Mouse (Mus musculus): Measurements from ENCODE around the gene Txnl4b.
A peak's percentile ranks its signal among the peaks of the same experiment; 100 is the strongest.

The Txnl4b gene

DNA sequence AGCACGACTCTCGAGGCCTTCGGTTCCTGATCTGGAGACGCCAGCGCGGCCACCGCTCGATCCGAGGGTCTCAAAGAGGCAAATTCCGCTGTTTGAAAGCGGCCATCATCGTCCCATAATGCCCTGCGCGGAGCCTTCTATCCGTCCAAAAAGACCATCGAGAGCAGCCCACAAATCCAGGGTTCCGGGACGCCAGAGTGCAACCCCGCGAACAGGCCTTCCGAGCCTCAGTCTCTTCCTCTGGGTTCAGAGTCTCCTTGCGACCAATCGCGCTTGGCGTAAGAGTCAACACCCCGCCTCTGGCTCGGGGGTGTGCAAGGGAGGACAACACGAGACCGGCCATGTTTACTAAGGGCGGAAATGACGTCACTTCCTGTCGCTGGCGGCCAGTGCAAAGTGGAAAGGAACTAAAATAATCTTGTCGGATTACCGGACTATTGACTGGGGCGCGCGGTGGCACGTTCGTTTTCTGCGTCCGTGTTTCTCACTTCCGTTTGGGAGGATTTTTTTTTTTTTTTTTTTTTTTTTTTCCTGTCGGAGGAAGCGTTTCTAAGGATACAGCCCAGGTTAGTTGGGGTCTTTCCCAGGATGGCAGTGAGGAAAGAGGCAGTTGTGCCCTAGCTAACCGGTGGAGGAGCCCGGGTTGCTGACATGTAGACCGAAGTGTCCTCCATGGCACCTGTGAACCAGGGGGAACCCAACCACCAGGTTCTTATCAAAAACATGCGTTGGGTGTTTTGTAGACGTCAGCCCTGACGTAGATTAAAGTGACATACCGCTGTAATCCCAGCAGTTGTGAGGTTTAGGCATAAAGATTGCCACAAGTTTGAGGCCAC, at the start of gene Txnl4b, which contains the start of gene Dhx38:
TSS of gene Txnl4b (plus strand) at position 395 of the 836 bp plus-strand sequence.
TSS of gene Dhx38 (minus strand) at position 364 of the 836 bp plus-strand sequence.
- DNase-seq: peak; percentile 97 to 98

DNA sequence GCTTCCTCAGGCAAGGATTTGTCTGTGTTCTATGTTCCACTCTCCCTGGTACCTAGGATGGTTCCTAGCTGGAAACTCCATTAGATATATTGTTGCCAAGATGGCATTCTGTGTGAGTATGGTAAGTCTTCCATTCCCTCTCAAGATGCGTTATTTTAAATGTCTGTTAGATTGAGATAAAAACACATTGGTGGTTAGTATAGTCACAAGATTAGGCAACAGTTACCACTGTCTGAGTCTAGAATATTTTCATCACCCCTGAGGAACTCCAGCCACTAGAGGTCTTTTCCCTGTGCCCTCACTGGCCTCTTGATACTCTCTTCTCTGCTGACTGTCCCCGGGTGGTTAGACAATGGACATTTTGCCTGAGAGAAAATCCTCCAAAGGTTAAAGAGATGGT, 41.7 kb upstream of the Txnl4b start:
- no peak for DNase-seq

DNA sequence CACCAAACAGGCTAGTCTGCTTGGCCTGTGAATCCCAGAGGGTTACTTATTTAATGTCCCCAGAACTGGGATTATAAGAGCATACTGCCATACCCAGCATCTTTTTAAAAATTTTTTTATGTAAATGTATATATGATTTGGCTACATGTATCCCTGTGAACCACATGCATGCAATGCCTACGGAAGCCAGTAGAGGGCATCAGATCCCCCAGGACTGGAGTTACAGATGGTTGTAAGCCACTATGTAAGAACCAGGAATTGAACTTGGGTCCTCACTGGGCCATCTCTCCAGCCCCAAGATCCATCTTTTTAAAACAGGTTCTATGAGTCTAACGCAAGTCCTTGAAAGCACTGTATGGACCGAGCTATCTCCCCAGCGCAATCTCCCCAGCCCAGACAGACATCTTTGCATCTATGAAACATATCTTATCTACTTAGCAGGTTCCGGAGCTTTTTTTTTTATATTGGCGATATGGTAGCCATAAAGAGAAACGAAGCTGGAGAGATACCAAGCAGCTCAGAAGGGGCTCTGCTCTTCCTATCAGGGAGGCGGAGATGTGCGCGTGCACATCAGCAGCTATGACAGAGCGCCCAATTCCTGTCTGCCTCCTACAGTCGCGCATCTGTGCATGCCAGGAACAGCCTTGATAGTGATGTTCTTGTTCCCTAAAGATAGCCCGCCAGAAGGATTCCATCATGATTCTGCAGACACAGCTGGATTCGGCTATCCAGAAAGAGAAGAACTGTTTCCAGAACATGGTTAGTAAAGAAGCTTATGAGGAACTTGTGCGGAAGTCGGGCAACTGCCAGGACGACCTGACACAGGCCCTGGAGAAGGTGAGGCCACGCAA, 30.3 kb upstream of the Txnl4b start:
- peak; percentile 41 to 52 for DNase-seq

DNA sequence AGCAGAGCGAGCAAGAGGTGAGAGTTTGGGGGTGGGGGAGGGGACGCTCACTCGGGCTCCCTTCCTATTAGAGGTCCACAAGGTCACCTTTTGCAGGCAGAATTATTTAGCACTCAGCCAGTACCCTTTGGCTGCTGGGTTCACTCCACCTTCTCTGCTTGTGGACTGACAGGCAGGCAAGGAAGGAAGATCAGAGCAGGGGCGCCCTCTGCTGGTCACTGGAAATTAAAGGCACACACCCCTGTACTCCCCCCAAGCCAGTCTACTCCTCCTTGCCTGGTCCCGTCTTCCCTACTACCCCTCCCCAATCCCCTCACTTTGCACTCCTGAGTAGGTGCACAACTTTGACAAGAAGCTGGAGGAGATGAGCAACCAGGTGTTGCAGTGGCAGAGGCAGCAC, 29.0 kb upstream of the Txnl4b start:
- peak; percentile 56 to 69 for DNase-seq

DNA sequence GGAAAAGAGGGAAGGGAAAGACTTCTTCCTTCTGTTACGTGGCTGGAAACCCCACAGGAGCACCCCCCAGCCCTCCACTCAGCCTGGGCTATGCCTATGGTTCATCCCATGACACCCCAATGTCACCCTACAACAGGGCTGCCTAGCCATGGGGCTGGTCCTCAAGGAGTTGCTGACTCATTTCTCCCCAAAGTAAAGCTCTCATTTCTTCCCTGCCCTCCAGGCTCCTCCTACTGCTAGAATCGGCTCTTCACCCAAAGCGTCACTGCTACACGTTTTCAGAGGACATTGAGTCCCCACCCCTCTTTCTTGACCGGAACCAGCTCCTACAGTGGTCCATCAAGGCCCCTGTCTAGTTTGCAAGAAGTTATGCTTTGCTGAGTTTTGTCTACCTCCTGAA, 23.5 kb upstream of the Txnl4b start:
- no peak for DNase-seq

DNA sequence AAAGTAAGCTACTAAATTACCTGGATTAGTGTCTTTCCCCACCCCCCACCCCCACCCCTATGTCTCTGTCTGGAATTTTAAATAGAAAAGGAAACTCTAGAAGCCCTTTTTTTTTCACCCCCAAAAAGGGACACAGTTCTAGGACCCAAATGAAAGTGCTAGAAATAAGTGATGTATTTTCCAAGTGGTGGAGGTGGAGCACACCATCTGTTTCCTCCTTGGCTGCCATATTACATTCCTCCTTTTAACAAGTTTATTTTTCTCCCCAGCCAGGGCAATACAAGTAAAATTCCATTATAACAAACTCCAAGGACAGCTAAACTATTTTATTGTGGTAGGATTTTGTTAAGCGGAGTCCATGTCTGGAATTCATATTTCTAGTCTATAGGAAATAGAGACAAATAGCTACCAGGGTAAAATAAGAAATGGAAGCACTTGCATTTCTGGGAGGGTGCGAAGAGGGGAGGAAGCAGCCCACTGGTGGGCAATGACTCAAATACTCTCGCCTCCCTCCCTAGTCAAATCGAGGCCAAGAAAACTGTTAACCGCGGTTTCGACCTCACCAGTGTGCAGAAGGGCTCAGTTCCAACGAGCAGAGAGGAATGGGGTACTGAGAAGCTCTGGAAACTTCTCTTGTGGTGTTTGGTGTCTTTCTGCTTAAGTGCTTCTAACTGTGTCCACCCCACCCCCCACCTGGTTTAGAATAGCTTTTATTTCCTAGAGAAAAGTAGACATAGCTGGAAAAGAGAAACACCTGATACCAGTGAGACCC, 22.8 kb upstream of the Txnl4b start:
- DNase-seq: no peak

DNA sequence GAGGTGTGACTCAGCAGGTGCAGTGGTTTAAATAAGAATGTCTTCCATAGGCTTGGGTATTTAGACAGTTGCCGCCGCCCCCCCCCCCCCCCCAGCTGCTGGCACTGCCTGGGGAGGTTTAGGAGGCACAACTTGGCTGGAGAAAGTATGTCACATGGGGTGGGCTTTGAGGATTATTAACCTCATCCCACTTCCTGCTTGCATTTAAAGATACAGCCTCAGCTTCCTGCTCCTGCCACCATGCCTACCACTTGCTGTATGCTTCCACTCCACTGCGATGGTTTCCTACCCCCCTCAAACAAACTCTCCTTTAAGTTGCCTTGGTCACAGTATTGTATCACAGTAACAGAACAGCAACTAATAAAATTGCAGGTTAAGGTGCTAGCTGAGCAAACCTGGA, 21.6 kb upstream of the Txnl4b start:
- DNase-seq: no peak

DNA sequence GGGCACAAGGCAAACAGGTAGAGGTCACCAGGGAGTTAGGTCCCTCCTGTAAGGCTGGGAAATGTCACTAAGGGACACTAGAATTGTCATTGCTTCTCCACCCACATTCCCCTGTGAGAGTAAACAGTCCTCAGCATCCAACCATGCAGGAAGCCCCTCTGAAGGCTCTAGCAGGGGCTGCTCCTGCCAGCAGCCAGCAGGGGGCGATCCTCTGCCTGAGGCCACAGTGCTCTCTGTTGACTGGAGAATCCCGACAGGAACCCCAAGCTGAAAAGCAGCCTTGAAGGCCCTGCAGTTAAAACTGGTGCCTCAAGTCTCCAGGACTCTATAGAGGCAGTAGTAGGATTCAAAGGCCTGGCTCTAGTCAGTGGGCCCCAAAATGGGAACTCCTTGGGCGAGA, 14.0 kb upstream of the Txnl4b start:
- DNase-seq: peak in 1 of 2 experiments; percentile 21

DNA sequence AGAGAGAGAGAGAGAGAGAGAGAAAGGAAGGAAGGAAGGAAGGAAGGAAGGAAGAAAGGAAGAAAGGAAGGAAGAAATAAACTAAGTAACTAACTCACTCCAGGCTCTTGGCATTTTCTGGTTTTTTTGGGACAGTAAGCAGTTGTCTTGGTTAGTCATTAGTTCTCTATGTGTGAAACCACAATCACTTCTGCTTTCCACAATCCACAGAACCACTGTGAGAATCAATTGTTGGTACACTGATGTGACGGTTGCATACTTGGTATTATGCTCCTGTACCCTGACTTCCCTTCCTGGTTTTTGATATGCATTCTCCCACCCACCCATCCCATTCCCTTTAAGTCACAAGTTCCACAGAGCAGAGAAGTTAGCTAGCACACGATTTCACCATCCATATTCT, 1.8 kb upstream of the Txnl4b start:
- no peak for DNase-seq

DNA sequence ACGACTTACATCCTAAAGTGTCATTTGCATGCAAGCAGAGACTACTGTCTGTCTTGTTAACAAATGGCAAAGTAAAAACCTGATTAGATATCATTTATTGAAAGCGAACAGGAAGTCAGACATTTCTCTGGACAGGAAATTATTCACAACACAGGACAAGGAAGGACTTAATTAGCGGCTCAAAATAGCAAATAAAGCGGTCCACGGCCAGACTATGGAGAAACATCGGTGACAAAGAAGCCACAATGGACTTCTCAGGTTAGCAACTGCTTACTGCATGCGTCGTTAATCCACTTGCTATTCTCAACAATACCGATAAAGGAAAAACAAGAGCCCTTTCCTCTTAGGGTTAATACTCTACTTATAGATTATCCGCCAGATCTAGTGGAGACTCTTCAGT, 926 bp upstream of the Txnl4b start:
- DNase-seq: no peak

DNA sequence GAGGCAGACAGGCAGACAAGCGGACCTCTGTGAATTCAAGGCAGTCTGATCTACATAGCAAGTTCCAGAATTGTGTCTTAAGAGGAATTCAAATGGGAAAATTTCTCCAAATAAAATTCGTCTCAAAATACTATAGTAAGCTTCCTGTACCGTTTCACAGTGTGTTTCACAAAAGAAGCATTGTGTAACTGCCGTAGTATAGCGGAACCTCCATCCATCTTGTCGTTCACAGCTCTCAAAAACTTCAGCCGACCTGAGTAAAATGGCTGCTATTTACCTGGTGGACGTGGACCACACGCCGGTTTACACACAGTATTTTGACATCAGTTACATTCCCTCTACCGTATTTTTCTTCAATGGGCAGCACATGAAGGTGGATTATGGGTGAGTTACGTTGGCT, 5.4 kb downstream of the Txnl4b start:
- DNase-seq: no peak

DNA sequence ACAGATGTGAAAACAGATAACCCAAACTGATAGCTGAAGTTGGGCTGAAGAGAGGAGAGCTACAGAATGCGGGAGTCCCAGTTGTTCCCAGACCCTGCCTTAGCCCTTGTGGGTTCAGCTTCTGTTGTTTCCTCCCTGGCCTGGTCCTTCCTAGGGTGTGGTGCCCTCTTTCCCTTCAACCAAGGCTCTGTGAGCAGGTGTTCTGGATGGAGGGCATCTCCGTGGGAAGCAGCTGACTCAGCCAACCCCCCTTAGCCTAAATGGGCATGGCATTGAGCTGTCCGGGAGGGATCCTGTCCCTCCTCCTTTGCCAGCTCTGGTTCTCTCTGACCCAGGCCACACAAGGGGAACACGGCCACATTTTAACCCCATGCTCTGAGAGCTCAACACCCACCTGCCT, 10.6 kb downstream of the Txnl4b start:
- DNase-seq: no peak

DNA sequence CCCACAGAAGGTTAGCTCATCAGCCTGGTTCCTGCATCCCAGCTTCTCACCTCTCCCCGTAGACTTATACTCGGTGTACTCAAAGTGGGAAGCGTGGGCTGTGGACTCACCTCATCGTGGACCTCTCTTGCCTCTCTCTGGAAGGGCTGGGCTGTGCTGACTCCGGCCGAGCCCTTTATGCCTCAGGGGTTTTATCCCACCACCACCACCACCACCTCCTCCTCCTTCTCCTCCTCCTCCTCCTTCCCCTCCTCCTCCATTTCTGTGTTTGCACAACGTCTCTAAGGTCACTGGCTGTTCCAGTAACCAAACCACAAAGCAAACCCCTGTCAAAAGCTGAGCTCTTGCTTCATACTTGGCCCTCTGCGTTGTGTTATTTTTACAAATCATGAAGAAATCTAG, 13.2 kb downstream of the Txnl4b start, which contains the start of gene Hp:
TSS of gene Hp (minus strand) at position 273 of the 402 bp plus-strand sequence.
- DNase-seq: no peak

DNA sequence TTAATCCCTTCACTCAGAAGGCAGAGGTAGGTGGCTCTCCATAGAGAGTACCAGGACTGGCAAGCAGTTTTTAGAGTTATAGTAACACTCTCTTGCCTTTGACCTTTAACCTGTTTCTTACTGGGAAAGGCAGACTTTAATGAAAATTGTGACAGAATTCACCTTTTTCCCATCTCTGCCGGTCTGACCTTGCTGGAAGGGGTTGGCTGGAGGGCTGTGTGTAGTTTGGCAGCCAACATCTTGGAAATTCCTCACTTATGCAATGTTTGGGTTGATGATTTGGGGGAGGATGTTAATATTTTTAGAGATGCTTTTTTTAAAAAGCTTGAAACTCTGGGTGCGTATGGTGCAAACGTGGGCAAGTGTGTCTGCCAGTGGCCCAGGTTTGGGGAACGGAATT, 18.6 kb downstream of the Txnl4b start:
- DNase-seq: no peak

DNA sequence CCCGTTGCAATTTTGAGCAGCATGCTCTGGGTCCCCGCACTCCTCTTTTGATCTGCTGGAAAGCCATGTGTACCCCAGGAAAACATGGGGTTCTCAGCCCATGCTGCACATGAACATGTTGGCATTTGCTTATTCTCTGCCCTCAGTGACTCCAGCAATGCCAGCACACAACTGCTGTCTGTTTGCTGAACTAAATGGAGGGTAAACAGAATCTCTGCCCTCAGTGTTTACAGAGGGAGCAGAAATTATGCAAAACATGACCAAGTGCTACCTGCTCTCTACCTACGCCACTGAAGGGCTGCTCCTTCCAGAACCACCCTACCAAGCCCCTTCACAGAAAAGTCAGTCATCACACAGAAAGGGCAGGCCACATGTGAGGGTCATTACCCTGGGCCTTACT, 19.1 kb downstream of the Txnl4b start:
- DNase-seq: no peak

DNA sequence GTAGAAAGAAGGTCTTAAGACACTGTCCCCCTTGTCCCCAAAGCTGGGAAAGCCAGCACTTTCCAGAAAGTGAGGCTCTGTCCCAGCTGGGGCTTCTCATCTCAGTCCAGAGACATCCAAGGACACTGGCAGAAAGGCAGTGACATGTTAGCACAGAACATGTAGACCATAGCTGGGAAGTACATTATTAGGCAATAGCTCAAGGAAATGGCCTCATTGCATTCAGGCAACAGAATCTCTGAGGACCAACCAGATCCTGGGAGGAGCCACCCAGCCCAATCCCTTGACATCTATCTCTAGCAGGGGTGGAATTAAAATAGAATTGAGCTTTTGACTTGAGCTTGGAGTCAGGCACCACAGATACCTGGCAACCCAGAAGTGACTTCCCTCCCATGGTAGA, 20.0 kb downstream of the Txnl4b start:
- DNase-seq: no peak

DNA sequence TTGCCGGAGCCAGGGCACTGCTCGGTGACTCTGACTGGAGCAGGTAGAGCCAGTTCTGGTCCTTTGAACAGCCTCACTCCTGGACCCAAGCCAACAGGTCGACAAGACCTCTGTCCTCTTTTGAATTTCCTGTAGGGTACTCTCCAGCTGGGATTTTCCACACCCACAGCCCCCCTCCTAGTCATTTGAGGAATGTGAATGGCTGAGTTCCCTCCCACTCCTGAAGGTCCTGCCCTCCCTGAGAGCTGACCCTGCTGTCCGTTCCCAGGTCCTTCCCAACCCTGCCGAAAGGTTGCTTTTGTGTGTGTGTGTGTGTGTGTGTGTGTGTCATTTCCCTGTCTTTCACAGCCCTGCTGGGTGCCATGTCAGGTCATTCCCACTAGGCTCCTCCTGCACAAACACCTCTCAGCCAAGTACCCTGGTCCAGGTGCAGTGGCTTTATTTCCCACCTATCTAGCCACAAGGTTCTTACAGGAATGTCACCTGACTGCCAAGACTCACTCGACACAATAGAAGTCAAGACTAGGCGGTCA, 21.3 kb downstream of the Txnl4b start:
- no peak for DNase-seq

DNA sequence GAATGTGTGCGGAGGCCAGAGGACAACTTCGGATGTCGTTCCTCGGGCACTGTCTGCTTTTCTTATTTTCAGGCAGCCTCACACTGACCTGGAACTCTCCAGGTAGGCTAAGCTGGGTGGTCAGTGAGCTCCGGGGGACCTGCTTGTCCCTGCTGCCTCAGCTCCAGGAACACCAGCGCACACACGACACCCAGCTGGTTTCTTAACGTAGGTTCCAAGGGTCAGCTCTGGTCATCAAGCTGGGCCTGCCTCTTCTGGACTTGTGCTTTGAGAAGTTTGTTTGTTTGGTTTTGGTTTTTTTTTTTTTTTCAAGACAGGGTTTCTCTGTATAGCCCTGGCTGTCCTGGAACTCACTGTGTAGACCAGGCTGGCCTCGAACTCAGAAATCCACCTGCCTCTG, 25.2 kb downstream of the Txnl4b start:
- DNase-seq: no peak

DNA sequence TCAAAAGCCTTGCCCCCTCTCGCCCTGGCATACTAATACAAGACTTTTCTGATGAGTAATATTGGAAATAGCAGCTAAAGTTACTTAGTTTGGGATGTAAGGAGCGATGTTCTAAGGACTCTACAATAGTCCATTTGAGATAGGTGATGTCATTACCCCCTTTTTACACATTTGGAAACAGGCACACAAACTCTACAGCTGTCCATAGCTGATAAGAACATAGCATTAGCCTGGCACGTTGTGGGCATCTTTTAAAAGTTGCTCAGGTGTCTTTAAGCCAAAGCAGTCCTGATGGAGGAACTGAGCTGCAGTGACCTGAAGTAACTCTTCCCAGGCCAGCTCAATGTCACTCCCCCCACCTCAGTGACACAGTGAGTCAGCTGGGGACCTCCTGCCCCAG, 25.7 kb downstream of the Txnl4b start:
- no peak for DNase-seq

DNA sequence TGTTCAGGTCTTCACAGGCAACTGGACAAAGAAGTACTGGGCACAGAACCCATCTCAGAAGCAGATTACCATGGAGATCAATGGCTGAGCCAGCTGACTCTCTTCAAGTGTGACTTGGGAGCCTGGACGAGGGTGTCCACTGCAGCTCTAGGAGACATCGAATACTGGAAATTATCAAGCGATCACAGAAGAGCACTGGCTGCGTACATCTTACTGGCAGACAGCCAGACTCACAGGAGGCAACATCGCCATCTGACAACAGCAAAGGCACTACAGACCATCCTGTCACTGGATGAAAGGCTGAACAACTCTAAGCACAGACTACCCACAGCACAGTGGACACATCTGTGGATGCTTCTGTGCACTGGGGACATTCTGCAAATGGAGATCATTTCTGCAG, 26.5 kb downstream of the Txnl4b start:
- no peak for DNase-seq

DNA sequence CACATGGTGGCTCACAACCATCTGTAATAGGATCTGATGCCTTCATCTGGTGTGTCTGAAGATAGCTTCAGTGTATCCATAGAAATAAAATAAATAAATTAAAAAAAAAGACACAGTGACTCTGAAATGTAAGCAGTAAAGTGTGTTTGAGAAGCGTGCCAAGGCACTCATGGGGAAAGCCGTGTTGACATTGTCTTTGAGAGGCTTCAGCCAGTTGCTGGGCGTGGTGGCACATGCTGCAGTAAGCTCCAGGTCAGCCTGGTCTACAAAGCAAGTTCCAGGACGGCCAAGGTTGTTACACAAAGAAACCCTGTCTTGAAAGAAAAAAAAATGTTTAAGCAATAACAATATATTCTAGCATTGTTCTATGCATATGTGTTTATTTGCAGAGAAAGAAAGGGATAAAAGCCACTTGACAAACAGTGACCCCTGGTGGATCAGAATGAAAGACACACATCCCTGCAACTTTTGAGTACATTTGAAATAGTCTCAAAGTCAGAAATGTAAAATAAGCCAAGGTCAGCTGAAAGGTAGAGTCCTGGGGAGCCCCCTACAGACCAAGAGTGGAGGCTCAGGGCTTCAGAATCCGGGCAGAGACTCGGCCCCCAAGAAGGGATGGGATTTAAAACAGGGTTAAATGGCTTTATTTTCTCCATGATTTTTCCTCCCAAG, 27.6 kb downstream of the Txnl4b start:
- peak; percentile 18 to 20 for DNase-seq

DNA sequence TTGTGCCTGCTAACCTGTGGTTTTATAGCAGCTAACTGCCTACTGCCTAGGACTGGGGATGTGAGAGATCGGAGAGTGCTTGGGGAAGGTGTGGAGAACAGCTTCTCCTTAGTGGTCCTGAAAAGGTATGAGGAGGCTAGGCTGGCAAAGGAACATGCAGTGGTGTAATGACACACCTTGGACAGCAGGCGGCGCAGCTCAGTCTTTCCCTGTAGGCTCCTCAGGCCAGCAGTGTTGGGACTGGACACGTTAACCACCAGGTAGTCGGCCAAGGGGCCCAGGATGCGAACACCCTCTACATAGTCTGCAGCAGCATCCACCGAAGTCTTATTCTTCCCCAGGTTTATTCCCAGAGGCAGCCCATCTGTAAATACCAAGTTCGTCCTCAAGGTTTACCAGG, 30.2 kb downstream of the Txnl4b start:
- peak; percentile 47 to 59 for DNase-seq
